Mouse (Mus musculus) hindbrain, embryonic 13.5 days (tissue): ENCODE data around the gene Teddm3. TPM values are rescaled to one million over a fixed set of nuclear protein-coding genes. Genes with fewer than 3 reads are reported as not detected.
A peak's percentile ranks its signal among the peaks of the same experiment; 100 is the strongest.
"Not testable (repeated sequence)": the region's sequence is repeated elsewhere in the genome, so short reads cannot be mapped to it uniquely, and the experiment has no call there.

Experiments
- ATAC-seq: fragments of 200-750 bp; cut with Nextera tagmentation; 2 replicates; pipeline ENCODE4 v1.8.0; 2017; ENCODE audit warnings: moderate TSS enrichment; ENCODE audit not compliant: low FRiP score
- H3K27ac ChIP-seq: fragments of 300-500 bp; sonication (generic); 2 replicates; pipeline ENCODE4 v1.5.1; 2015; ENCODE audit warnings: inconsistent platforms, mild to moderate bottlenecking, moderate library complexity
- H3K27me3 ChIP-seq: fragments of 300-500 bp; sonication (generic); 2 replicates; pipeline ENCODE4 v1.6.1; 2015; ENCODE audit warnings: mild to moderate bottlenecking, inconsistent platforms
- H3K36me3 ChIP-seq: fragments of 300-500 bp; sonication (generic); 2 replicates; pipeline ENCODE4 v1.6.1; 2015; ENCODE audit warnings: mild to moderate bottlenecking, inconsistent platforms
- H3K4me1 ChIP-seq: fragments of 300-500 bp; sonication (generic); replicated peaks from 2 replicates; pipeline ENCODE4 v1.6.1; 2015; ENCODE audit warnings: inconsistent platforms
- H3K4me2 ChIP-seq: fragments of 300-500 bp; sonication (generic); 2 replicates; pipeline ENCODE4 v1.6.1; 2015; ENCODE audit warnings: inconsistent platforms, mild to moderate bottlenecking, moderate library complexity
- H3K4me3 ChIP-seq: fragments of 300-500 bp; sonication (generic); 2 replicates; pipeline ENCODE4 v1.5.1; 2015; ENCODE audit warnings: mild to moderate bottlenecking, inconsistent platforms
- H3K9ac ChIP-seq: fragments of 300-500 bp; sonication (generic); 2 replicates; pipeline ENCODE4 v1.6.1; 2015; ENCODE audit warnings: mild to moderate bottlenecking, inconsistent platforms
- H3K9me3 ChIP-seq: fragments of 300-500 bp; sonication (generic); 2 replicates; pipeline ENCODE4 v1.6.1; 2016; ENCODE audit warnings: inconsistent platforms
- WGBS: fragments of 180-500 bp; shearing (Covaris S2); methylation state at CpG from one replicate; pipeline ENCODE4 v1.1.7; 2015; 5-methylcytosine and 5-hydroxymethylcytosine counted together
- polyA plus RNA-seq: library from polyadenylated mRNA; unstranded; fragments of >200 nt; fragmentation: Nextera tagmentation; extraction: Ambion mirVana; gene quantifications from 2 replicates; pipeline ENCODE4 v1.2.1, GENCODE M21; 2015

The Teddm3 gene
- polyA plus RNA-seq, 1 experiment from 2014 or later: 0.19 TPM

GRCm38 (mm10) chr16:21187568-21187967, 33.8 kb upstream of the Teddm3 start:
- Histone ChIP-seq H3K27me3 (no peaks in the 10 kb centered on the region), H3K9me3 (no peaks in the 10 kb centered on the region), H3K4me2 (no peak overlapping the region), H3K9ac (no peak overlapping the region), H3K27ac (peak overlapping the region; percentile 31; the same call in 1 of the 2 replicates), H3K36me3 (no peaks in the 10 kb centered on the region), H3K4me3 (no peak overlapping the region), H3K4me1 (peaks cover 8% of the 10 kb centered on the region; the same call in 1 of the 2 replicates)
- 45% methylated on average over 7 of the region's 7 CpGs for WGBS
- ATAC-seq: no peak

- H3K9me3 ChIP-seq: no peaks in the 10 kb centered on the region
- no peaks in the 10 kb centered on the region for H3K27me3 ChIP-seq
- no peak overlapping the region for H3K4me2 ChIP-seq
- peaks cover 8% of the 10 kb centered on the region; the same call in 1 of the 2 replicates for H3K4me1 ChIP-seq
- no peak for ATAC-seq
- H3K4me3 ChIP-seq: no peak overlapping the region
- H3K9ac ChIP-seq: no peak overlapping the region
- no peak overlapping the region for H3K27ac ChIP-seq
- no peaks in the 10 kb centered on the region for H3K36me3 ChIP-seq
Observed at GRCm38 (mm10) chr16:21184697-21185096, 30.9 kb upstream of the Teddm3 start.

GRCm38 (mm10) chr16:21182108-21182507, 28.3 kb upstream of the Teddm3 start:
- H3K9ac ChIP-seq: no peak overlapping the region
- no peaks in the 10 kb centered on the region for H3K9me3 ChIP-seq
- WGBS: 86% methylated on average over 1 of the region's 1 CpGs
- H3K4me2 ChIP-seq: no peak overlapping the region
- H3K4me3 ChIP-seq: no peak overlapping the region
- 0 out of 2 replicates have a peak, but pooled peaks cover 3% of the 10 kb centered on the region for H3K4me1 ChIP-seq
- H3K36me3 ChIP-seq: no peaks in the 10 kb centered on the region
- no peak for ATAC-seq
- H3K27me3 ChIP-seq: no peaks in the 10 kb centered on the region
- H3K27ac ChIP-seq: no peak overlapping the region

GRCm38 (mm10) chr16:21175236-21175635, 21.4 kb upstream of the Teddm3 start:
- ATAC-seq: no peak
- no CpG with 5 or more reads among the region's 1 CpGs for WGBS

GRCm38 (mm10) chr16:21168730-21169129, 14.9 kb upstream of the Teddm3 start:
- no peak overlapping the region for H3K9ac ChIP-seq
- H3K27me3 ChIP-seq: no peaks in the 10 kb centered on the region
- H3K4me2 ChIP-seq: no peak overlapping the region
- no peak overlapping the region for H3K27ac ChIP-seq
- H3K4me1 ChIP-seq: no peaks in the 10 kb centered on the region
- no peak for ATAC-seq
- 93% methylated on average over 13 of the region's 13 CpGs for WGBS
- H3K4me3 ChIP-seq: no peak overlapping the region
- no peaks in the 10 kb centered on the region for H3K36me3 ChIP-seq
- no peaks in the 10 kb centered on the region for H3K9me3 ChIP-seq

More at GRCm38 (mm10) chr16:21175236-21175635, 21.4 kb upstream of the Teddm3 start:
- no peaks in the 10 kb centered on the region for H3K36me3 ChIP-seq
- H3K4me2 ChIP-seq: no peak overlapping the region
- H3K4me1 ChIP-seq: no peaks in the 10 kb centered on the region
- H3K27me3 ChIP-seq: no peaks in the 10 kb centered on the region
- H3K4me3 ChIP-seq: no peak overlapping the region
- no peak overlapping the region for H3K27ac ChIP-seq
- H3K9ac ChIP-seq: no peak overlapping the region
- no peaks in the 10 kb centered on the region for H3K9me3 ChIP-seq

- not testable (repeated sequence) for H3K27ac ChIP-seq, H3K4me3 ChIP-seq, H3K4me2 ChIP-seq, H3K27me3 ChIP-seq, H3K9ac ChIP-seq, H3K4me1 ChIP-seq, H3K9me3 ChIP-seq, H3K36me3 ChIP-seq
- ATAC-seq: peak; percentile 83
- 19% methylated on average over 17 of the region's 19 CpGs for WGBS
Observed at GRCm38 (mm10) chr16:21165343-21166220, 11.8 kb upstream of the Teddm3 start.

- not testable (repeated sequence) for H3K27me3 ChIP-seq, H3K4me1 ChIP-seq, H3K36me3 ChIP-seq, H3K4me3 ChIP-seq, H3K27ac ChIP-seq, H3K4me2 ChIP-seq, H3K9me3 ChIP-seq, H3K9ac ChIP-seq, ATAC-seq
- whole genome bisulfite sequencing: 87% methylated on average over 3 of the region's 3 CpGs
Observed at GRCm38 (mm10) chr16:21163423-21163822, 9.6 kb upstream of the Teddm3 start.

- not testable (repeated sequence) for H3K4me2 ChIP-seq
Observed at GRCm38 (mm10) chr16:21159226-21159625, 5.4 kb upstream of the Teddm3 start.

GRCm38 (mm10) chr16:21156261-21156660, 2.5 kb upstream of the Teddm3 start:
- not testable (repeated sequence) for H3K4me1 ChIP-seq, H3K4me3 ChIP-seq, H3K9me3 ChIP-seq, H3K27me3 ChIP-seq, H3K27ac ChIP-seq, H3K36me3 ChIP-seq, H3K4me2 ChIP-seq, H3K9ac ChIP-seq, ATAC-seq

More at GRCm38 (mm10) chr16:21159226-21159625, 5.4 kb upstream of the Teddm3 start:
- not testable (repeated sequence) for H3K36me3 ChIP-seq, H3K9me3 ChIP-seq, H3K9ac ChIP-seq, H3K4me1 ChIP-seq, H3K27me3 ChIP-seq, ATAC-seq, H3K27ac ChIP-seq, H3K4me3 ChIP-seq
- 97% methylated on average over 1 of the region's 1 CpGs for WGBS

- Histone ChIP-seq H3K4me2 (no peak overlapping the region), H3K9ac (no peak overlapping the region), H3K9me3 (no peaks in the 10 kb centered on the region), H3K4me3 (no peak overlapping the region), H3K4me1 (no peaks in the 10 kb centered on the region), H3K27me3 (no peaks in the 10 kb centered on the region), H3K36me3 (no peaks in the 10 kb centered on the region), H3K27ac (no peak overlapping the region)
- WGBS: 66% methylated on average over 4 of the region's 4 CpGs
- ATAC-seq: no peak
Observed at GRCm38 (mm10) chr16:21151564-21152361, 2.0 kb downstream of the Teddm3 start.

- H3K27me3 ChIP-seq: no peaks in the 10 kb centered on the region
- H3K9me3 ChIP-seq: no peaks in the 10 kb centered on the region
- H3K4me3 ChIP-seq: no peak overlapping the region
- H3K27ac ChIP-seq: no peak overlapping the region
- H3K36me3 ChIP-seq: no peaks in the 10 kb centered on the region
- H3K9ac ChIP-seq: no peak overlapping the region
- H3K4me1 ChIP-seq: no peaks in the 10 kb centered on the region
- no peak overlapping the region for H3K4me2 ChIP-seq
- ATAC-seq: no peak
Observed at GRCm38 (mm10) chr16:21149896-21150295, 3.9 kb downstream of the Teddm3 start.

GRCm38 (mm10) chr16:21148451-21148850, 5.3 kb downstream of the Teddm3 start:
- not testable (repeated sequence) for H3K4me1 ChIP-seq, H3K4me3 ChIP-seq, H3K36me3 ChIP-seq, H3K27me3 ChIP-seq, H3K4me2 ChIP-seq, H3K27ac ChIP-seq, H3K9me3 ChIP-seq, H3K9ac ChIP-seq, ATAC-seq
- 86% methylated on average over 1 of the region's 1 CpGs for WGBS
